Mouse (Mus musculus): ENCODE data around the gene Fzd5. TPM values are rescaled to one million over a fixed set of nuclear protein-coding genes. Genes with fewer than 3 reads are reported as not detected.

Gene Fzd5
- polyA plus RNA-seq, 1 experiment from 2014 or later: 0.79 TPM

- H3K36me3 ChIP-seq: no peaks in the 10 kb centered on the region
- no peak overlapping the region for H3K4me3 ChIP-seq
- H3K9me3 ChIP-seq (replicated peaks): no peaks in the 10 kb centered on the region
- no peak for DNase-seq (ENCODE audit: low spot score)
- WGBS: 69% methylated on average over 16 of the region's 16 CpGs
- peaks cover 49% of the 10 kb centered on the region for H3K4me1 ChIP-seq
- peaks cover 54% of the 10 kb centered on the region for H3K27me3 ChIP-seq (ENCODE audit: low read depth, poor library complexity, severe bottlenecking)
- no peak overlapping the region for H3K27ac ChIP-seq (replicated peaks)
Measured at GRCm38 (mm10) chr1:64731341-64732020, 6.1 kb downstream of the Fzd5 start.

GRCm38 (mm10) chr1:64730046-64730445 is 7.5 kb downstream of the Fzd5 start:
- no peak overlapping the region for H3K27ac ChIP-seq (replicated peaks)
- peaks cover 35% of the 10 kb centered on the region for H3K4me1 ChIP-seq
- peaks cover 8% of the 10 kb centered on the region for H3K36me3 ChIP-seq
- DNase-seq (ENCODE audit: low spot score): no peak
- H3K4me3 ChIP-seq: no peak overlapping the region
- peaks cover 39% of the 10 kb centered on the region for H3K27me3 ChIP-seq (ENCODE audit: low read depth, poor library complexity, severe bottlenecking)
- no peaks in the 10 kb centered on the region for H3K9me3 ChIP-seq (replicated peaks)
- 69% methylated on average over 4 of the region's 4 CpGs for WGBS

- Histone ChIP-seq H3K4me3 (no peak overlapping the region), H3K36me3 (peaks cover 73% of the 10 kb centered on the region), H3K9me3 (replicated peaks) (no peaks in the 10 kb centered on the region), H3K27me3 (ENCODE audit: low read depth, poor library complexity, severe bottlenecking) (no peaks in the 10 kb centered on the region), H3K27ac (replicated peaks) (no peak overlapping the region), H3K4me1 (peaks cover 6% of the 10 kb centered on the region; the same call in 1 of the 2 replicates)
- no peak for DNase-seq (ENCODE audit: low spot score)
- WGBS: 81% methylated on average over 10 of the region's 10 CpGs
Measured at GRCm38 (mm10) chr1:64721034-64721587, 16.4 kb downstream of the Fzd5 start.

GRCm38 (mm10) chr1:64717504-64717903 is 20.0 kb downstream of the Fzd5 start:
- peaks cover 77% of the 10 kb centered on the region for H3K36me3 ChIP-seq
- no peak for DNase-seq (ENCODE audit: low spot score)

GRCm38 (mm10) chr1:64716589-64717304 is 20.8 kb downstream of the Fzd5 start:
- Histone ChIP-seq H3K4me1 (peaks cover 6% of the 10 kb centered on the region; the same call in 1 of the 2 replicates), H3K36me3 (peaks cover 70% of the 10 kb centered on the region), H3K27ac (replicated peaks) (no peak overlapping the region), H3K4me3 (no peak overlapping the region), H3K27me3 (ENCODE audit: low read depth, poor library complexity, severe bottlenecking) (no peaks in the 10 kb centered on the region), H3K9me3 (replicated peaks) (no peaks in the 10 kb centered on the region)
- WGBS: 93% methylated on average over 7 of the region's 7 CpGs
- no peak for DNase-seq (ENCODE audit: low spot score)

More at GRCm38 (mm10) chr1:64717504-64717903, 20.0 kb downstream of the Fzd5 start:
- Histone ChIP-seq H3K4me1 (peaks cover 6% of the 10 kb centered on the region; the same call in 1 of the 2 replicates), H3K9me3 (replicated peaks) (no peaks in the 10 kb centered on the region), H3K4me3 (no peak overlapping the region), H3K27me3 (ENCODE audit: low read depth, poor library complexity, severe bottlenecking) (no peaks in the 10 kb centered on the region), H3K27ac (replicated peaks) (no peak overlapping the region)

GRCm38 (mm10) chr1:64715458-64715857 is 22.1 kb downstream of the Fzd5 start:
- Histone ChIP-seq H3K27me3 (ENCODE audit: low read depth, poor library complexity, severe bottlenecking) (no peaks in the 10 kb centered on the region), H3K4me1 (no peaks in the 10 kb centered on the region), H3K9me3 (replicated peaks) (no peaks in the 10 kb centered on the region), H3K27ac (replicated peaks) (no peak overlapping the region), H3K36me3 (peaks cover 59% of the 10 kb centered on the region), H3K4me3 (no peak overlapping the region)
- WGBS: 85% methylated on average over 2 of the region's 2 CpGs
- no peak for DNase-seq (ENCODE audit: low spot score)

GRCm38 (mm10) chr1:64712006-64712760 is 25.4 kb downstream of the Fzd5 start:
- Histone ChIP-seq H3K9me3 (replicated peaks) (no peaks in the 10 kb centered on the region), H3K27ac (replicated peaks) (no peak overlapping the region), H3K4me3 (no peak overlapping the region), H3K4me1 (no peaks in the 10 kb centered on the region), H3K36me3 (peaks cover 41% of the 10 kb centered on the region), H3K27me3 (ENCODE audit: low read depth, poor library complexity, severe bottlenecking) (no peaks in the 10 kb centered on the region)
- WGBS: 92% methylated on average over 14 of the region's 14 CpGs
- no peak for DNase-seq (ENCODE audit: low spot score)

- Histone ChIP-seq H3K36me3 (peaks cover 37% of the 10 kb centered on the region), H3K9me3 (replicated peaks) (no peaks in the 10 kb centered on the region), H3K27me3 (ENCODE audit: low read depth, poor library complexity, severe bottlenecking) (no peaks in the 10 kb centered on the region), H3K27ac (replicated peaks) (no peak overlapping the region), H3K4me1 (no peaks in the 10 kb centered on the region), H3K4me3 (no peak overlapping the region)
- no peak for DNase-seq (ENCODE audit: low spot score)
- 35% methylated on average over 2 of the region's 2 CpGs for WGBS
Measured at GRCm38 (mm10) chr1:64709891-64710290, 27.7 kb downstream of the Fzd5 start.

- no peak overlapping the region for H3K4me3 ChIP-seq
- DNase-seq (ENCODE audit: low spot score): no peak
- 93% methylated on average over 2 of the region's 2 CpGs for WGBS
Measured at GRCm38 (mm10) chr1:64706610-64707009, 30.9 kb downstream of the Fzd5 start.

GRCm38 (mm10) chr1:64705230-64705629 is 32.3 kb downstream of the Fzd5 start:
- H3K4me1 ChIP-seq: no peaks in the 10 kb centered on the region
- H3K4me3 ChIP-seq: no peak overlapping the region
- 53% methylated on average over 6 of the region's 6 CpGs for WGBS
- H3K27ac ChIP-seq (replicated peaks): no peak overlapping the region
- H3K9me3 ChIP-seq (replicated peaks): no peaks in the 10 kb centered on the region
- H3K36me3 ChIP-seq: peaks cover 54% of the 10 kb centered on the region
- no peaks in the 10 kb centered on the region for H3K27me3 ChIP-seq (ENCODE audit: low read depth, poor library complexity, severe bottlenecking)
- DNase-seq (ENCODE audit: low spot score): peak; percentile 29

More at GRCm38 (mm10) chr1:64706610-64707009, 30.9 kb downstream of the Fzd5 start:
- H3K9me3 ChIP-seq (replicated peaks): no peaks in the 10 kb centered on the region
- no peaks in the 10 kb centered on the region for H3K4me1 ChIP-seq
- H3K27ac ChIP-seq (replicated peaks): no peak overlapping the region
- no peaks in the 10 kb centered on the region for H3K27me3 ChIP-seq (ENCODE audit: low read depth, poor library complexity, severe bottlenecking)
- H3K36me3 ChIP-seq: peaks cover 45% of the 10 kb centered on the region

GRCm38 (mm10) chr1:64701780-64702179 is 35.8 kb downstream of the Fzd5 start:
- Histone ChIP-seq H3K4me3 (no peak overlapping the region), H3K27ac (replicated peaks) (no peak overlapping the region), H3K9me3 (replicated peaks) (no peaks in the 10 kb centered on the region), H3K36me3 (peaks cover 43% of the 10 kb centered on the region), H3K27me3 (ENCODE audit: low read depth, poor library complexity, severe bottlenecking) (no peaks in the 10 kb centered on the region), H3K4me1 (no peaks in the 10 kb centered on the region)
- DNase-seq (ENCODE audit: low spot score): no peak
- WGBS: 89% methylated on average over 3 of the region's 3 CpGs

GRCm38 (mm10) chr1:64695156-64695555 is 42.4 kb downstream of the Fzd5 start:
- H3K36me3 ChIP-seq: no peaks in the 10 kb centered on the region
- H3K4me3 ChIP-seq: no peak overlapping the region
- H3K27ac ChIP-seq (replicated peaks): no peak overlapping the region
- no peaks in the 10 kb centered on the region for H3K9me3 ChIP-seq (replicated peaks)
- H3K27me3 ChIP-seq (ENCODE audit: low read depth, poor library complexity, severe bottlenecking): no peaks in the 10 kb centered on the region
- H3K4me1 ChIP-seq: peaks cover 22% of the 10 kb centered on the region
- no peak for DNase-seq (ENCODE audit: low spot score)
- 92% methylated on average over 3 of the region's 3 CpGs for WGBS

Data from midbrain, embryonic 10.5 days (tissue).